Mouse (Mus musculus) thymus, adult 2 months (tissue): Measurements from ENCODE around the gene Herc2. TPM values are rescaled to one million over a fixed set of nuclear protein-coding genes. Genes with fewer than 3 reads are reported as not detected.

Experiments
- DNase-seq: peaks from one replicate; pipeline ENCODE4 v3.0.0; 2021
- H3K27ac ChIP-seq: fragments of 200-500 bp; 2 replicates; pipeline ENCODE4 v1.5.1; 2012; ENCODE audit warnings: low read length, control low read depth; ENCODE audit not compliant: control insufficient read depth, insufficient read depth
- H3K27me3 ChIP-seq: fragments of 200-500 bp; 2 replicates; pipeline ENCODE4 v1.6.1; 2012; ENCODE audit warnings: mild to moderate bottlenecking, low read length, moderate library complexity, mixed read lengths; ENCODE audit not compliant: control insufficient read depth, insufficient read depth
- H3K36me3 ChIP-seq: fragments of 200-500 bp; 2 replicates; pipeline ENCODE4 v1.6.1; 2012; ENCODE audit warnings: mild to moderate bottlenecking, low read length, moderate library complexity; ENCODE audit not compliant: control insufficient read depth, insufficient read depth
- H3K4me1 ChIP-seq: fragments of 200-500 bp; replicated peaks from 2 replicates; pipeline ENCODE4 v1.6.1; 2012; ENCODE audit warnings: low read length; ENCODE audit not compliant: control insufficient read depth, insufficient read depth
- H3K4me3 ChIP-seq: fragments of 200-500 bp; 2 replicates; pipeline ENCODE4 v1.5.1; 2012; ENCODE audit warnings: mild to moderate bottlenecking, low read length, control low read depth, moderate library complexity; ENCODE audit not compliant: control insufficient read depth, insufficient read depth
- CTCF ChIP-seq: fragments of 200-500 bp; IDR thresholded peaks from 2 replicates; pipeline ENCODE4 v1.5.1; 2012; ENCODE audit warnings: mild to moderate bottlenecking, control low read depth, low read length, moderate library complexity, borderline replicate concordance; ENCODE audit not compliant: control insufficient read depth, poor library complexity, insufficient read depth; ENCODE audit errors: extremely low read depth
- POLR2A ChIP-seq: fragments of 200-500 bp; IDR thresholded peaks from 2 replicates; pipeline ENCODE4 v1.6.1; 2012; ENCODE audit warnings: mild to moderate bottlenecking, low read length, control low read depth, moderate library complexity; ENCODE audit not compliant: control insufficient read depth, poor library complexity, insufficient read depth; ENCODE audit errors: extremely low read depth
- WGBS: fragments of 180-500 bp; shearing (Covaris S2); methylation state at CpG from one replicate; pipeline ENCODE4 v1.1.7; 2018; 5-methylcytosine and 5-hydroxymethylcytosine counted together
- polyA plus RNA-seq: library from polyadenylated mRNA; depleted of rRNA; stranded (reverse); fragments of >200 nt; gene quantifications from 2 replicates; pipeline ENCODE4 v1.2.3, GENCODE M21; 2012

The Herc2 gene
- polyA plus RNA-seq, 1 experiment: 33.1 TPM

GRCm38 (mm10) chr7:56102293-56102847 is 52.4 kb downstream of the Herc2 start:
- H3K27ac ChIP-seq: no peak overlapping the region
- TF ChIP-seq CTCF (no peak), POLR2A (no peak)
- H3K4me1 ChIP-seq: no peaks in the 10 kb centered on the region; the same call in 1 of the 2 replicates
- no peak for DNase-seq
- no peaks in the 10 kb centered on the region for H3K27me3 ChIP-seq
- peaks cover 43% of the 10 kb centered on the region for H3K36me3 ChIP-seq
- WGBS: 92% methylated on average over 5 of the region's 5 CpGs
- no peak overlapping the region for H3K4me3 ChIP-seq

DNA sequence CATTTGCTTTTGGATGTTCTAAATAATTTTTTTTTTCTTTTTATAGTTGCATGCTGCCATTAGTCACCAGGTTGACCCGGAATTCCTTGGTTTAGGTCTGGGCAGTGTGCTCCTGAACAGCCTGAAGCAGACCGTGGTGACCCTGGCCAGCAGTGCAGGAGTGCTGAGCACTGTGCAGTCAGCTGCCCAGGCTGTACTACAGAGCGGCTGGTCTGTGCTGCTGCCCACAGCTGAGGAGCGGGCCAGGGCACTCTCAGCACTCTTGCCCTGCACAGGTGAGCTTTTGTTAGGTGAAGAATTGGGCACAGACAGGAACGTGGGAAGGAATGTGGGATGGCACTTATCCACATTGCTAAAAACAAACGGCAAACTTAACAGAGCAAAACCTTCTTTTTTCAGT is 63.0 kb downstream of the Herc2 start:
- no peak for DNase-seq
- no peaks in the 10 kb centered on the region for H3K27me3 ChIP-seq
- no peaks in the 10 kb centered on the region for H3K4me1 ChIP-seq
- TF ChIP-seq CTCF (no peak), POLR2A (no peak)
- peaks cover 23% of the 10 kb centered on the region for H3K36me3 ChIP-seq
- no peak overlapping the region for H3K4me3 ChIP-seq
- WGBS: 96% methylated on average over 6 of the region's 6 CpGs
- H3K27ac ChIP-seq: no peak overlapping the region

- Histone ChIP-seq H3K27me3 (no peaks in the 10 kb centered on the region), H3K36me3 (peaks cover 23% of the 10 kb centered on the region), H3K4me3 (no peak overlapping the region), H3K27ac (no peak overlapping the region), H3K4me1 (no peaks in the 10 kb centered on the region)
- no peak for DNase-seq
- TF ChIP-seq POLR2A: no peak
- no peak for TF ChIP-seq CTCF
- 88% methylated on average over 1 of the region's 1 CpGs for WGBS
Observed at GRCm38 (mm10) chr7:56114148-56114547, 64.2 kb downstream of the Herc2 start.

- no peaks in the 10 kb centered on the region for H3K27me3 ChIP-seq
- H3K4me3 ChIP-seq: no peak overlapping the region
- H3K27ac ChIP-seq: no peak overlapping the region
- 92% methylated on average over 7 of the region's 7 CpGs for WGBS
- DNase-seq: no peak
- H3K36me3 ChIP-seq: peaks cover 9% of the 10 kb centered on the region; the same call in 1 of the 2 replicates
- TF ChIP-seq CTCF: no peak
- TF ChIP-seq POLR2A: no peak
- H3K4me1 ChIP-seq: no peaks in the 10 kb centered on the region
Observed at GRCm38 (mm10) chr7:56120968-56121367, 71.0 kb downstream of the Herc2 start.

- Histone ChIP-seq H3K36me3 (peaks cover 9% of the 10 kb centered on the region; the same call in 1 of the 2 replicates), H3K4me3 (no peak overlapping the region), H3K27ac (no peak overlapping the region), H3K4me1 (no peaks in the 10 kb centered on the region), H3K27me3 (no peaks in the 10 kb centered on the region)
- TF ChIP-seq POLR2A: no peak
- TF ChIP-seq CTCF: no peak
- no peak for DNase-seq
- 97% methylated on average over 5 of the region's 5 CpGs for WGBS
Observed at GRCm38 (mm10) chr7:56121425-56121824, 71.4 kb downstream of the Herc2 start.

- Histone ChIP-seq H3K27ac (no peak overlapping the region), H3K4me1 (no peaks in the 10 kb centered on the region), H3K27me3 (no peaks in the 10 kb centered on the region), H3K36me3 (peaks cover 23% of the 10 kb centered on the region), H3K4me3 (no peak overlapping the region)
- 98% methylated on average over 3 of the region's 3 CpGs for WGBS
- DNase-seq: no peak
- TF ChIP-seq POLR2A (no peak), CTCF (no peak)
Observed at GRCm38 (mm10) chr7:56128080-56128479, 78.1 kb downstream of the Herc2 start.

- TF ChIP-seq CTCF (no peak), POLR2A (no peak)
Observed at GRCm38 (mm10) chr7:56129577-56129976, 79.6 kb downstream of the Herc2 start.

More at GRCm38 (mm10) chr7:56129577-56129976, 79.6 kb downstream of the Herc2 start:
- H3K27me3 ChIP-seq: no peaks in the 10 kb centered on the region
- H3K4me3 ChIP-seq: no peak overlapping the region
- peaks cover 31% of the 10 kb centered on the region for H3K36me3 ChIP-seq
- H3K27ac ChIP-seq: no peak overlapping the region
- no peak for DNase-seq
- H3K4me1 ChIP-seq: no peaks in the 10 kb centered on the region
- 96% methylated on average over 3 of the region's 3 CpGs for WGBS
